Mouse (Mus musculus) E14TG2a.4 (cell line): Measurements from ENCODE around the gene 2610507B11Rik.

ENCODE experiments used
- H3K27me3 ChIP-seq: 2 replicates; pipeline ENCODE4 v1.6.1; 2014; ENCODE audit warnings: low read length, control low read depth; ENCODE audit not compliant: insufficient read depth
- H3K36me3 ChIP-seq: 2 replicates; pipeline ENCODE4 v1.6.1; 2014; ENCODE audit warnings: low read length, control low read depth; ENCODE audit not compliant: insufficient read depth
- H3K4me1 ChIP-seq: replicated peaks from 2 replicates; pipeline ENCODE4 v1.6.1; 2014; ENCODE audit warnings: low read depth, low read length, control low read depth
- H3K4me3 ChIP-seq: replicated peaks from 2 replicates; pipeline ENCODE4 v1.5.1; 2014; ENCODE audit warnings: mild to moderate bottlenecking, low read length
- H3K9me3 ChIP-seq: 2 replicates; pipeline ENCODE4 v1.6.1; 2014; ENCODE audit warnings: low read length, control low read depth
- CTCF ChIP-seq: conservative IDR thresholded peaks from 2 replicates; pipeline ENCODE4 v1.5.1; 2014; ENCODE audit warnings: low read length
- NANOG ChIP-seq: IDR thresholded peaks from 2 replicates; pipeline ENCODE4 v1.6.1; 2014; ENCODE audit warnings: borderline replicate concordance, low read length, mixed read lengths
- POU5F1 ChIP-seq: IDR thresholded peaks from 2 replicates; pipeline ENCODE4 v1.6.1; 2014; ENCODE audit warnings: low read length, borderline replicate concordance

Gene 2610507B11Rik

GRCm38 (mm10) chr11:78324965-78325364 is 63.4 kb downstream of the 2610507B11Rik start:
- Histone ChIP-seq H3K4me1 (peaks cover 44% of the 10 kb centered on the region), H3K27me3 (no peaks in the 10 kb centered on the region), H3K36me3 (peaks cover 55% of the 10 kb centered on the region), H3K9me3 (no peaks in the 10 kb centered on the region), H3K4me3 (no peak overlapping the region)
- TF ChIP-seq NANOG, result no peak
- TF ChIP-seq POU5F1, result no peak
- 0 out of 2 replicates have a peak, but pooled peaks have one; percentile 7 for TF ChIP-seq CTCF

GRCm38 (mm10) chr11:78327215-78327614 is 65.7 kb downstream of the 2610507B11Rik start:
- TF ChIP-seq CTCF (no peak), NANOG (no peak), POU5F1 (no peak)
- Histone ChIP-seq H3K9me3 (no peaks in the 10 kb centered on the region), H3K27me3 (no peaks in the 10 kb centered on the region), H3K4me1 (peaks cover 49% of the 10 kb centered on the region), H3K4me3 (no peak overlapping the region), H3K36me3 (peaks cover 40% of the 10 kb centered on the region)

DNA sequence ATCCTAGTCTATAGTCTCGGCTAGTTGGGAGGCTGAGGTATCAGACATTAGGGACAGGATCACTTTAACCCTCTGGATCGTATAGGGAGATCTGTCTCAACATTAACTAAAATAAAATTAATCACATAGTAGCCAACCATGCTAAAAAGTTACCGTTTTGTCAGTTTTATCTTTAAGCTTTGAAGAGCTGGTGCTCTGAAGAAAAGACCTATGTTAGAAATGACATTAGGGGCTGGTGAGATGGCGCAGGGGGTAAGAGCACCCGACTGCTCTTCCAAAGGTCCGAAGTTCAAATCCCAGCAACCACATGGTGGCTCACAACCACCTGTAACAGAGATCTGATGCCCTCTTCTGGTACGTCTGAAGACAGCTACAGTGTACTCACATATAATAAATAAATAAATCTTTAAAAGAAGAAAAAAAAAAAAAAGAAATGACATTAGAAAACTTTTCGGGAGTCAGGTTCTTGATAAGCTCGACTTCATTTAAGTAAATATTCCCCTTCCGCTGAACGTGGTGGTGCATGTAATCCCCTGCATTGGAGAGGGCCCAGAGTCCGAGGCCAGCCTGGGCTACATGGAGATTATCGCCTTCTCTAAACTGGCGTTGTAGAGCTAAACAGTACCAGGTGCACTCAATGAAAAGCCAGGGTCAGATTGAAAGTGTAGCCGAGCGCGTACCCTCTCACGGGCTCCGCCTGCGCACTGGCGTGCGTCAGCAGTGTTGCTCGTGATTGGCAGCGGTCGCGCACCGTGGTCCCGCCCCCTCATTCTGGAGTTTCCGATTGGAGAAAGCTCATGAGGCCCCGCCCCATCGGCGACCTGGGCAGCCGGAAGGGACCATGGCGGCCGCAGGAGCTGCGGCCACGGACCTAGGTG is 66.3 kb downstream of the 2610507B11Rik start, which contains the start of gene Pigs:
Gene Pigs, plus strand, starts transcription at position 782 of the 878 bp plus-strand sequence.
- no peak for TF ChIP-seq CTCF
- no peak for TF ChIP-seq POU5F1
- TF ChIP-seq NANOG, result no peak
- no peaks in the 10 kb centered on the region for H3K27me3 ChIP-seq
- peaks cover 49% of the 10 kb centered on the region for H3K4me1 ChIP-seq
- peak within 1 kb of the TSS; percentile 97 for H3K4me3 ChIP-seq
- H3K9me3 ChIP-seq, result no peaks in the 10 kb centered on the region
- H3K36me3 ChIP-seq, result peaks cover 45% of the 10 kb centered on the region

DNA sequence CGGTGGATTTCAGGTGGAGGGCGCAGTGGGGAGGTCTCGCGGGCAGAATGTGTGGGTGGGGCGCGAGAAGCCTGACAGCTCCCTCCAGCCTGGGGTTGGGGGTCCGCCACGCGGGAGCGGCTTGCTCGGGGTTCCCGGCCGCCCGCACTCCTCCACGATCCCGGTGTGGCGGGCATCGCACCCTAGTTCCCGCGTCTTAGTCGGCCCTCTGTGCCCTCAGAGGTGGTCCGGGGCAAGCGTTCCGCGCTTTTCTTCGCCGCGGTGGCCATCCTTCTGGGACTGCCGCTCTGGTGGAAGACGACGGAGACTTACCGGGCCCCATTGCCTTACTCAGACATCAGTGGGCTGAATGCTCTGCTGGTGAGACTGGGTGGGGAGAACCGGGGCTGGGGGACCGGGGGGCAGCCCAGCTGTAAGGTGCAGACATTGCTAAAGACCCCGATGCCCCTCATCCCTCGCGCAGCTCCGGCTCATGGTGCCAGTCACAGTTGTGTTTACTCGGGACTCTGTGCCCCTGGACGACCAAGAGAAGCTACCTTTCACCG is 67.0 kb downstream of the 2610507B11Rik start:
- Histone ChIP-seq H3K9me3 (no peaks in the 10 kb centered on the region), H3K27me3 (no peaks in the 10 kb centered on the region), H3K4me3 (peak overlapping the region; percentile 97), H3K36me3 (peaks cover 52% of the 10 kb centered on the region), H3K4me1 (peaks cover 50% of the 10 kb centered on the region)
- TF ChIP-seq NANOG (no peak), CTCF (no peak), POU5F1 (no peak)

DNA sequence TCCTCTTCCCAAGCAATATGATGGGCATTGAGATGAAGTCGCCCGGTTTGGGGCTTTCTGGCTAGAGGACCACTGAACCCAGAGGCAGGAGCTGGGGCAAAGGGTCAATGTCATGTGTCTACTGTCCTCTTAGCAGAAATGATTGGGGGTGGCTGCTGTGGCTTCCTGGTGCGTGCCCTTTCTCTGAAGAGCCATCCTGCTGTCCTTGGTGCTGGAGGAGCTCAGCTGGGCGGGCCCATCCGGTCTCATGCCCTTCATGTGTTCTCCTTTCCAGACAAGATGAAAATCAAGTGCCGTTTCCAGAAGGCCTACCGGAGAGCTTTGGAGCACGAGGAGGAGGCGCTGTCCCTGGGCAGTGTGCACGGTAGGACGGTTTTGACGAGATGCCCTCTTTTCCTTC is 71.1 kb downstream of the 2610507B11Rik start:
- Histone ChIP-seq H3K27me3 (no peaks in the 10 kb centered on the region), H3K9me3 (no peaks in the 10 kb centered on the region), H3K4me1 (peaks cover 43% of the 10 kb centered on the region), H3K4me3 (0 out of 2 replicates have a peak overlapping the region, but pooled peaks have one; percentile 26), H3K36me3 (peaks cover 61% of the 10 kb centered on the region)
- TF ChIP-seq POU5F1, result no peak

DNA sequence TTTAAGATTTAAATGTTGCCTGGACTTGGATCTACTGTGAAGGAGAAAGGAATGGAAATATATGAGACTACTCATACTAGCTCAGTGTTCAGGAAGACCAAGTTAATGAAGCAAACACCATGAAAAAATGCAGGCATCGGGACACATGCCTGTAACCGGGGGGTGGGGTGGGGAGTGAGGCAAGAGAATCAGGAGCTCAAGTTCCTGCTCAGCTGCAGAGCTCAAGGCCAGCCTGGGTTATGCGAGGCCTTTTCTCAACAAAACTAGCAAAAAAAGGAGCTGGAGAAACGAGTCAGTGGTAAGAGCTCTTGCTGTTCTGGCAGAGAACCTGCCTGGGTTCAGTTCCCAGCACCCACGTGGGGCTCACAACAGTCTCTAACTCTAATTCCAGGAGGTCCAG is 72.4 kb downstream of the 2610507B11Rik start:
- H3K36me3 ChIP-seq, result peaks cover 74% of the 10 kb centered on the region
- no peaks in the 10 kb centered on the region for H3K9me3 ChIP-seq
- H3K4me3 ChIP-seq, result no peak overlapping the region
- TF ChIP-seq NANOG (no peak), POU5F1 (no peak), CTCF (no peak)
- peaks cover 41% of the 10 kb centered on the region for H3K4me1 ChIP-seq
- H3K27me3 ChIP-seq, result no peaks in the 10 kb centered on the region

DNA sequence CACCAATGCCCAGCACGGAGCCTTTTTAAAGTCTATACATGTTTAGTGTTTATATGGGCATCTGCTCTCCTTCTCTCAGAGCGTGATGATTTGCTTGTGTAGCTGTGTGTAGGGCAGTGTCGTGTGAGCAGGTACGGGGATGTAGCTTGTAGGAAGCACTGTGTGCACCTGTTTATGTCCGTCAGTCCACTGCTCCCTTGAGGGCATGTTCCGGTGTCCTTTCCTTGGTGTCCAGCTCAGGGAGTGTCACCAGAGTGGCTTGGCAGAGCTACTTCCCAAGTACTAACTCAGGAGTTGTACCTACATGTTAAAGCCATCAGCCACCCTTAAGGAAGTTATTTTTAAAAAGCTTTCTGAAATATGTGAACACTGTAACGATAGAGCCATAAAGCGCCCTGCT is 75.5 kb downstream of the 2610507B11Rik start:
- H3K4me1 ChIP-seq, result peaks cover 39% of the 10 kb centered on the region
- H3K36me3 ChIP-seq, result peaks cover 98% of the 10 kb centered on the region
- TF ChIP-seq CTCF (no peak), NANOG (no peak), POU5F1 (no peak)
- H3K4me3 ChIP-seq, result no peak overlapping the region
- H3K27me3 ChIP-seq, result no peaks in the 10 kb centered on the region
- no peaks in the 10 kb centered on the region for H3K9me3 ChIP-seq
